Mouse (Mus musculus): ENCODE data around the gene Idi2. TPM values are rescaled to one million over a fixed set of nuclear protein-coding genes. Genes with fewer than 3 reads are reported as not detected.

Idi2 gene
- polyA plus RNA-seq, 1 experiment from 2014 or later = not detected

Small RNA genes lying within 50 kb of the gene (microRNA-seq; reads per million reads assigned to microRNA genes)
- gene Gm22750 = not detected

Other genes with a start within 250 kb of the Idi2 start
- 51.1 and 53.2 TPM in 2 replicates for gene Wdr37, start 81.0 kb upstream of the Idi2 start, polyA plus RNA-seq (2014; fragmentation: Nextera tagmentation; extraction: Ambion mirVana)
- 140 and 148 TPM in 2 replicates for gene Idi1, start 67.4 kb upstream of the Idi2 start, polyA plus RNA-seq (2014; fragmentation: Nextera tagmentation; extraction: Ambion mirVana)
- not detected in 2 replicates for gene Gm9745, start 4.6 kb upstream of the Idi2 start, polyA plus RNA-seq (2014; fragmentation: Nextera tagmentation; extraction: Ambion mirVana)
- 110 and 111 TPM in 2 replicates for gene Gtpbp4, start 43.2 kb downstream of the Idi2 start, polyA plus RNA-seq (2014; fragmentation: Nextera tagmentation; extraction: Ambion mirVana)
- gene Larp4b, start 141.0 kb downstream of the Idi2 start, polyA plus RNA-seq (2014; fragmentation: Nextera tagmentation; extraction: Ambion mirVana) = 39.3 and 40.1 TPM in 2 replicates

Measured in neural tube, embryonic 11.5 days (tissue).